Comparison of ENCODE assay signal across 21 mouse cellular contexts in the genomic region with DNA sequence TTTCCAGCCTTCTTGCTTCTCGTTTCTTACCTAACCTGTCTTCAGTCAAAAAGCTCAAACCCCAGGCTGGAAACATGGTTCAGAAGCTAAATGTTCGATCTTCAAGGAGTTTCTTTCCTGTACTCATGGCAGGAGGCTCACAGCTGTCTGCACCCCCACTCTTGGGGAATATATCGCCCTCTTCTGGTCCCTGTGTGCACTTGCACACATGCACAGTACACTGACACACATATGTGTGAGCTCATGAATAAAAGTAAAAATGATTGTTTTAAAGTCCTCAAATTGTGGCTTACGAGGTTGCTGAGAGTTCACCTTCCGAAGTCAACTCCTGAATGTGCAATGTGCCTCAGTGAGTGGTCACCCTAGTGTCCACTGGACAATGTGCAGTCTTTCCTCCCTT.
DNase-seq lines count a peak whose midpoint lies in the region; ATAC-seq and TF ChIP-seq lines count a peak whose summit lies in the region.
"Had no signal": no experiment of that assay in that cellular context is flagged by ENCODE, and none has a peak within 500 bp of the region (broad histone marks: within the 10 kb centered on the region; RNA-seq: fewer than 3 reads in every experiment).

No protein-coding gene starts in this region.

- H3K9me3 ChIP-seq in heart, embryonic 10.5 days, result no peaks in the 10 kb centered on the region
- H3K9me3 ChIP-seq in liver, embryonic 14.5 days (ENCODE audit: control insufficient read depth, low read length), result no peaks in the 10 kb centered on the region
- H3K9me3 ChIP-seq: embryonic facial prominence, embryonic 10.5 days; limb, embryonic 13.5 days; liver, embryonic 13.5 days; midbrain, embryonic 10.5 days; neural tube, embryonic 15.5 days had no signal

- no peak overlapping the region for H3K4me3 ChIP-seq in heart, embryonic 10.5 days
- H3K4me3 ChIP-seq in liver, embryonic 14.5 days (ENCODE audit: insufficient read depth in 1 of 2, low read depth in 2 of 2, low read length in 2 of 2), result no peak overlapping the region
- H3K4me3 ChIP-seq: embryonic facial prominence, embryonic 10.5 days; gastrocnemius, adult 2 months; limb, embryonic 13.5 days; liver, embryonic 13.5 days; midbrain, embryonic 10.5 days; neural tube, embryonic 15.5 days had no signal

- H3K27me3 ChIP-seq in heart, embryonic 10.5 days (ENCODE audit: insufficient read depth, poor library complexity, severe bottlenecking), result no peaks in the 10 kb centered on the region
- H3K27me3 ChIP-seq in liver, embryonic 14.5 days (ENCODE audit: control insufficient read depth, insufficient read depth, low read length), result no peaks in the 10 kb centered on the region
- H3K27me3 ChIP-seq: limb, embryonic 13.5 days; liver, embryonic 13.5 days; neural tube, embryonic 15.5 days had no signal

- H3K4me2 ChIP-seq in liver, embryonic 14.5 days (ENCODE audit: low read depth), result no peak overlapping the region
- H3K4me2 ChIP-seq: limb, embryonic 13.5 days; liver, embryonic 13.5 days; neural tube, embryonic 15.5 days had no signal

- peak; percentile 39 for DNase-seq in heart, adult 11 months
- DNase-seq in heart, embryonic 10.5 days (ENCODE audit: low spot score), result no peak
- no peak for DNase-seq in liver, embryonic 14.5 days (ENCODE audit: low read depth in 3 of 3, low spot score in 3 of 3)
- DNase-seq in liver, result no peak
- peak; percentile 4 for DNase-seq in ES-CJ7 (ENCODE audit: low read depth, low spot score)
- peak; percentile 28 for DNase-seq in ZHBTc4 (ENCODE audit: low read depth, low spot score)
- no peak for DNase-seq in frontal cortex, adult 2 months (ENCODE audit: extremely low spot score in 1 of 2, low spot score in 1 of 2)
- DNase-seq in ovary, postnatal 14 days (ENCODE audit: low spot score), result no peak
- DNase-seq: adrenal gland, adult 8-10 months; cerebellum, adult 2 months; cerebellum, postnatal 25 days; gastrocnemius, adult 2 months; heart, postnatal 4 days; liver, embryonic 13.5 days; thymus, adult 2 months; thymus, postnatal 4 days had no signal

- 0 out of 2 replicates have a peak, but pooled peaks have one; percentile 12 for TF ChIP-seq CTCF in liver, embryonic 14.5 days (IDR thresholded peaks at IDR 0.05; ENCODE audit: low read depth)

- no peaks in the 10 kb centered on the region for H3K4me1 ChIP-seq in heart, embryonic 10.5 days
- no peaks in the 10 kb centered on the region for H3K4me1 ChIP-seq in liver, embryonic 14.5 days (replicated peaks; ENCODE audit: control insufficient read depth in 2 of 2, insufficient read depth in 2 of 2, low read length in 1 of 2)
- H3K4me1 ChIP-seq: embryonic facial prominence, embryonic 10.5 days; limb, embryonic 13.5 days; liver, embryonic 13.5 days; midbrain, embryonic 10.5 days had no signal

- TF ChIP-seq EP300 in liver, embryonic 14.5 days (IDR thresholded peaks at IDR 0.05; ENCODE audit: low read depth), result no peak

- no peaks in the 10 kb centered on the region for H3K36me3 ChIP-seq in heart, embryonic 10.5 days
- no peaks in the 10 kb centered on the region for H3K36me3 ChIP-seq in liver, embryonic 14.5 days (replicated peaks; ENCODE audit: control insufficient read depth, insufficient read depth, low read depth)
- H3K36me3 ChIP-seq: embryonic facial prominence, embryonic 10.5 days; limb, embryonic 13.5 days; liver, embryonic 13.5 days; midbrain, embryonic 10.5 days; neural tube, embryonic 15.5 days had no signal

- H3K9ac ChIP-seq in liver, embryonic 14.5 days (replicated peaks), result no peak overlapping the region
- H3K9ac ChIP-seq: limb, embryonic 13.5 days; liver, embryonic 13.5 days; neural tube, embryonic 15.5 days had no signal

- no peak for ATAC-seq in liver, embryonic 14.5 days (ENCODE audit: insufficient read depth)
- ATAC-seq: intestine, postnatal 0 days had no signal

- WGBS in heart, embryonic 10.5 days, result 74% methylated on average over 5 of the region's 5 CpGs
- WGBS in liver, embryonic 14.5 days (ENCODE audit: insufficient replicate concordance), result 48% methylated on average over 5 of the region's 5 CpGs

- no peak overlapping the region for H3K27ac ChIP-seq in heart, embryonic 10.5 days
- no peak overlapping the region for H3K27ac ChIP-seq in liver, embryonic 14.5 days
- H3K27ac ChIP-seq: embryonic facial prominence, embryonic 10.5 days; gastrocnemius, adult 2 months; limb, embryonic 13.5 days; liver, embryonic 13.5 days; midbrain, embryonic 10.5 days; neural tube, embryonic 15.5 days had no signal

Comparison
In these comparisons a context has a peak if more than half of its experiments do, and no peak if none do; other contexts are left out.
1. DNase-seq: peak in heart, adult 11 months (single experiment), ES-CJ7 (single experiment) and ZHBTc4 (single experiment); none in heart, embryonic 10.5 days (single experiment), liver, embryonic 14.5 days (0 of 3), liver (single experiment), frontal cortex, adult 2 months (0 of 2) and ovary, postnatal 14 days (single experiment).